Mouse (Mus musculus): ENCODE measurements around the gene Usp47.

The Usp47 gene

GRCm38 (mm10) chr7:112121866-112122500, 98.7 kb downstream of the Usp47 start:
- DNase-seq (ENCODE audit: low spot score): no peak

GRCm38 (mm10) chr7:112123612-112124011, 100.3 kb downstream of the Usp47 start:
- DNase-seq (ENCODE audit: low spot score): no peak

- DNase-seq (ENCODE audit: low spot score): no peak
These were observed 102.4 kb downstream of the Usp47 start for GRCm38 (mm10) chr7:112125625-112126260.

- no peak for DNase-seq (ENCODE audit: low spot score)
These were observed 103.9 kb downstream of the Usp47 start for GRCm38 (mm10) chr7:112127085-112127637.

- no peak for DNase-seq (ENCODE audit: low spot score)
These were observed 104.7 kb downstream of the Usp47 start for GRCm38 (mm10) chr7:112127954-112128353.

GRCm38 (mm10) chr7:112128810-112129209, 105.5 kb downstream of the Usp47 start:
- DNase-seq (ENCODE audit: low spot score): no peak

- DNase-seq (ENCODE audit: low spot score): no peak
These were observed 106.5 kb downstream of the Usp47 start for GRCm38 (mm10) chr7:112129851-112130250.

GRCm38 (mm10) chr7:112130660-112131059, 107.4 kb downstream of the Usp47 start:
- no peak for DNase-seq (ENCODE audit: low spot score)

GRCm38 (mm10) chr7:112132005-112132404, 108.7 kb downstream of the Usp47 start:
- DNase-seq (ENCODE audit: low spot score): no peak

GRCm38 (mm10) chr7:112133277-112133676, 110.0 kb downstream of the Usp47 start:
- DNase-seq (ENCODE audit: low spot score): no peak

- no peak for DNase-seq (ENCODE audit: low spot score)
These were observed 111.9 kb downstream of the Usp47 start for GRCm38 (mm10) chr7:112135161-112135560.

- DNase-seq (ENCODE audit: low spot score): no peak
These were observed 113.2 kb downstream of the Usp47 start for GRCm38 (mm10) chr7:112136537-112136936.

GRCm38 (mm10) chr7:112138168-112138508, 114.8 kb downstream of the Usp47 start:
- no peak for DNase-seq (ENCODE audit: low spot score)

GRCm38 (mm10) chr7:112138509-112139405, 115.5 kb downstream of the Usp47 start:
- DNase-seq (ENCODE audit: low spot score): no peak

- DNase-seq (ENCODE audit: low spot score): no peak
These were observed 117.4 kb downstream of the Usp47 start for GRCm38 (mm10) chr7:112140725-112141124.

- no peak for DNase-seq (ENCODE audit: low spot score)
These were observed 119.3 kb downstream of the Usp47 start for GRCm38 (mm10) chr7:112142616-112143015.

GRCm38 (mm10) chr7:112143090-112143500, 119.8 kb downstream of the Usp47 start:
- DNase-seq (ENCODE audit: low spot score): no peak

- DNase-seq (ENCODE audit: low spot score): no peak
These were observed 120.7 kb downstream of the Usp47 start for GRCm38 (mm10) chr7:112143978-112144377.

GRCm38 (mm10) chr7:112144646-112145179, 121.4 kb downstream of the Usp47 start:
- DNase-seq (ENCODE audit: low spot score): no peak

GRCm38 (mm10) chr7:112147979-112148378, 124.7 kb downstream of the Usp47 start:
- no peak for DNase-seq (ENCODE audit: low spot score)

GRCm38 (mm10) chr7:112149113-112149512, 125.8 kb downstream of the Usp47 start:
- DNase-seq (ENCODE audit: low spot score): no peak

GRCm38 (mm10) chr7:112154445-112154844, 131.1 kb downstream of the Usp47 start:
- DNase-seq (ENCODE audit: low spot score): no peak

All from urinary bladder, postnatal 25 days (tissue).